Mouse (Mus musculus): ENCODE results near the gene Sema3b.

Gene Sema3b

DNA sequence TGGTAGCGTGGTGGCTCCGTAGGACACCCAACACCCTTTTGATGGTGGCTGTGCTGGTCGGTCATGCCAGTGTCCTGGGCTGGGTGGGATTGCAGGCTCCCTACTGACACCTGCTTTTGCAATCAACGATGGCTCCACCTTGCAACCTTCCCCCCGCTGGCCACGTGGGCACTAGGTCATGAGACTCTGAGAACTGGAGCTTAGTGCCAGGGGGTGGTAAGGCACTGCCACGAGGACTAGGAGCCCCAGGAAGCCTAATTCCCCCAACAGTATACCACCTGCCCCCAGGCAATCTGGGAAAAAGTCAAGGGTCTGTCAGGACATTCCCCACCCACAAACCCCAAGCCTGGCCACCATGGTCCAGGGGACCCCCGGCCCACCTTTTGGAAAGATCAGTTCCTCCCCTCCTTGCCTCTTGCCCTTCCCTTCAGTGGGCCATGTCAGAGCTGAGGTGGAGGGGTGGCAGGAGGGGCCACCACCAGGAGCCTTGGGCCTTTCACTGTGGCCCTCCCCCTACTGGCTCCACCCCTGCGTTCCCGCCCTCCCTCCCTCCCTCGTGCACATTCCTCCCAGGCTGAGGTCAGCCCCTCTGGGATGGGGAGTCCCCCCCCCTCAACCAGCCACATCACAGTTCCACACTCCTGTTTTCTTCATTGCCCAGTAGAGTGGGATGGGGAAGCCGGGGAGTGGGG, at the start of gene Sema3b:
Sema3b (minus strand) TSS at position 489 of the 692 bp plus-strand sequence.
- no peak for DNase-seq

DNA sequence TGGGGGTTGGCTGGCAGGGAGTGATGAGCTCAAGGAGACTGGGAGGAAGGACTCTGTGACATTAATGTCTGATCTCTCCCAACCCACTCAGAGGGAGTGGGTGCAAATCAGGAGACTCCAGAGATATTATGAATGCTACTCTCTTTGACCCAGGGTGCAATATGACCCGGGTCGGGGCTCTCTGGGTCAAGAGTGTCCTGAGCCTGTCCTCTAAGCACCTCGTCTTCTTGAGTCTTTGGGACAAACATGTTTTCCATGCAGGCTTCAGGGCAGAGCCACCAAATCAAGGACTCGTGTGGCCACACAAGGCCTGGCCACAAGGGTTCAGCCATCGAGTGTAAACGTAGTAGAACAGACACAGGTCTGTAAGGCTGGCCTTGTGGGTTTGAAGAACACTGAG, 49.1 kb upstream of the Sema3b start:
- DNase-seq = no peak

DNA sequence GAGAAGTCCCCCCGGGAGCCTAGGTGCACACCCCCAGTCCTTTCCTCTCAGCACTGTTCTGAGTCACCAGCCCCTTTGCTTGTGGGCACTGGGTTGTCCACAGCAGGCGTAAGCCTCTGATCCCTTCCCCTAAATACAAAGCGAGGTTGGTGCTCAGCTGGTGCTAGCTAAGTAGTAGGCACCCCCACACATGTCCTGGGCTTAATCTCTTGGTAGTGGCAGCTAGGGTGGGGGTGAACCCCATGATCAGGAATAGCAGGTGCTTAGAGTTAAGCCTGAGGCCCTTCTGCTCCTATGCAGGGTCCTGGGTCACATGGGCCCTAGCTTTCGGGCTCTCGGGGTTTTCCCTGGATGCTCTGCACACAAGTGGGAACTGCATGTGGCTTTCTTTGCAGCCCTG, 48.1 kb upstream of the Sema3b start:
- DNase-seq = no peak

GRCm38 (mm10) chr9:107654585-107654984, 45.6 kb upstream of the Sema3b start:
- no peak for DNase-seq

DNA sequence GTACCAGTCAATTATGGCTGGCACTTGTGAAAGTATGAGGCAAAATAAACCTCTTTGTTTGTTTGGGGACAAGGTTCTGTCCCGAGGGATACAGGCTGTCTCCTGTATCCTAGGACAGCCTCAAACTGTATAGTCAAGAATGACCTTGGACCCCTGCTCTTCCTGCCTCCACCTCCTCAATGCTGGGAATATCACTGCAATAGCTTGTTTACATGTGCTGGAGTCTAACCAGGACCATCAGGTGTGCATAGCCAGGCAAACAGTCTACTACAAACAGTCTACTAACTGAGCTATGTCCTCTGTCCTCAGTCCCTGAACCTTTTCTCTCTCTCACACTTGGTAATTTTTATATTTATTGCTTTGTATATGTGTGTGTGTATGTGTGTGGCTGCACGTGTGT, 44.4 kb upstream of the Sema3b start:
- DNase-seq = no peak

DNA sequence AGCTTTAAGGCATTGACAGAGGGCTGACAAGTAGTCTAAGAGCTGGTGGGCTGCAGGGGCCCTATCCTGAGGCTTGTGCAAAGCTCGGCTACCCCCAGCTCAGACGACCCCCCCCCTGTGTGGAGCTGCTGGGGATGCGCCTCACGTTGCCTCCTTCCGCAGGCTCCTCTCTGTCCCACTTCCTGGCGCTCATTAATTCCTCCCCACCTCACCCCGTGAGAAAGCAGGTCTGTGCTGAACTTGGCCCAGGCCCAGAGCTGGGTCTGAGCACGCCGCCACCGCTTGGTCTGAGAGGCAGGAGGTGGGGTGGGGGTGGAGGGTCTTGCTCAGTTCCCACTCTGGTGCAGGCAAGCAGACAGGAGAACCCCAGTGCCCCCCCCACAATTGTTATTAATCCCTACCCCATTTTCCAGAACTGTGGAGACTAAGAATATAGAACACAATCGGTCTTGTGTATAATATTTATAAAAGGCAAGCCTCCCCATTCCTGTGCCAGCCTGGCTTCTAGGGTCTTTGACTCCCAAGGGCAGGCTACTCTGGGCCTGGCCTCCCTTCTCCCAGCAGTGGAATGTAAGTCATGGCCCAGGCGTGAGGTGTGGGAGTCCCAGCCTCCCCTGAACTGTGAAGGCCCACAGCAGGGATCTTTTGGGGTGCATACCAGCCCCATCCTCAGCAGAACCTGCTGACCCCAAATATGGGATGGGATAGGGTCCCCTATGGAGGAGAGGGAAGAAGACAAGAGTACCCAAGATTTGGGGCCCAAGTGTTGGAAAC, 41.9 kb upstream of the Sema3b start:
- DNase-seq = no peak

DNA sequence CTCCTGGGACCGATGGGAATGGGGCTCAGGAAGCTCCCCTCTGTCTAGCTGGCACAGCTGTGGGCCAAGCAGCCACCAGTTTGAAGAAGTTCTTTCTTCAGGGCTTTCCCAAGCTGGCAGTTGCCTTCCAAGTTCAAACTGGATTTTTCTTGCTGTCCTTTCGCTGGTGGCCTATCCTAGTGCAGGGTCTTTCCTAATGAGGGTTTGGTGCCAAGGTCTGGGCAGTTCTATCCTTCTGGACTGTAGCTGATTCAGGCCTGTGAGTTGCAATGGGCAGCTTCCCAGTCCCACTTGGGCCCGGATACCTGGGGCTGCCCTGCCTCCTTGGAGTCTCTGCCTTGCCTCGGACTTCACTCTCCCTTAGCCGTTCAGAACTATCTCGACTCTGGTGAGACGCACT, 41.2 kb upstream of the Sema3b start:
- DNase-seq = peak; percentile 57

DNA sequence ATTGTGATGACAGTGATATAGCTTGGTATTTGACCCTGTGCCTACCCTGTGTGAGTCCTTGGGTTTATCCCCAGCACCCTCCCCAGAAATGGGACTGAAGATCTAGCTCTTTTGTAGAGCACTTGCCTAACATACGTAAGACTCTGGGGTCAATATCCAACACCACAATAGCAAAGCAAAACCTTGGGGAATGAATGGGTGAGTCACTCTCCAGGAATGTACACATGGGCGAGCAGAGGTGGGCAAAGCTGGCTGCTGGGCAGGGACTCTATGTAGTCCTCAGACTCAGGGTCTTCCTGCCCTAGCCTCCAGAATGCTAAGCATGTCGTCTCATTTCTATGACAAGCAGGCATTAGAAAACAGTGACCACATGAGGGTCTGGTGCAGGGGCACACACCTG, 39.7 kb upstream of the Sema3b start:
- no peak for DNase-seq

- DNase-seq = no peak
Observed at GRCm38 (mm10) chr9:107646975-107647374, 37.9 kb upstream of the Sema3b start.

GRCm38 (mm10) chr9:107645577-107645976, 36.5 kb upstream of the Sema3b start:
- no peak for DNase-seq

GRCm38 (mm10) chr9:107645153-107645510, 36.1 kb upstream of the Sema3b start:
- no peak for DNase-seq

DNA sequence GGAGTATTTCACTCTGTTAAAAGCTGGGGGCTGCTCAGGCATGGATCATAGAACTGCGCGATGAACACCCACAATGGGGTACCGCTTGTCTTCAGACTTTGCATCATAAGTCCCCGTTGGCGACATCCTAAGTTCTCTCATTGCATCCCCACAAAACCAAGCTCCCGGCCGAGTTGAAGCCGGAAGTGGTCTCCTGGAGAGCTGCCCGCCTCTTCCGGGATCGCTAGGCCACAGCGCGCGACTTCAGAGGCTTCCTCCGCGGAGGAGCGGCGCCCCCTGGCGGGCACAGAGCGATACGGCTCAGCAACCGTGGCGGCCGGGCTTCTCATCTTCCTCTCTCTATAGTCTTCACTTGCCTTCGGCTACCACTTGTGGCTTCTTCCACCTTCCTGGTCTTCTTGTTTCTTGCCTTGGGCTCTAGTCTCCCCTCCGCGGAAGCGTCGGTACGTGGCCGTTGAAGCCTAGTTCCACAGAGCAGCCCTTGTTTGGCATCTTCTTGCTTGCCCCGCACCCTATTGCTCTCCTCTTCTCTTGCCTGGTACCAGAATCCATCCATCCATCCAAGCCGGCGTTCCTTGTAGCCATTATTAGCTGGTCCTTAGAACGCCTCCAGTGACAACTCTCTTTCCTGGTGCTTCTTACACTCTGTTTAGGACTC, 35.6 kb upstream of the Sema3b start:
- DNase-seq = peak; percentile 87

DNA sequence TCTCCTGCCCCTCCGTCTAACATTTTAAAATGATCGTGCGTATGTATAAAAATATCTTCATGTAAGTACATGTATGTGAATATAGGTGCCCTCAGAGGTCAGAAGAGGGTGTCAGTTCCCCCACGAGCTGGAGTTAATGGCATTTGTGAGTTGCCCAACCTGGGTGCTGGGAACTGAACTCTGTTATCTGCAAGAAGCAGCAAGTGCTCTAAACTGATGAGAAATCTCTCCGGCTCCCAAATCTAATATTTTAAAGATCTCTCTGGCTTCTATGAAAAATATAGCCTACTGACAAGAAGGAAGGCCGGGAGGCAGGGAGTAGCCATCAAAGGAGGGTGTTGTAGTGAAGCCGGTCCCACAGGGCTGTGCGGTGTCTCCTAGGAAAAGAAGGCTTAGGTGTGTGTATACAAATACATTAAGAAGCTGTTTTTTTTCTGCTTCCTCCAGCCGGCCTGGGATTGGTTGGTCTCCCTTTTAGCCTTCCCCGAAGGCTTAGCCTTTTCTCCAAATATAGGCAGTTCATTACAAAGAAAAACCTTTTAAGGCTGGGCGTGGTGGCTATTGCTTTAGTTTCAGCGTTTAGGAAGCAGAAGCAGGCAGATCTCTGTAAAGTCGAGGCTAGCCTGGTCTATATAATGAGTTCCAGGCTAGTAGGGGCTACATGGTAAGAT, 34.6 kb upstream of the Sema3b start:
- DNase-seq = no peak

DNA sequence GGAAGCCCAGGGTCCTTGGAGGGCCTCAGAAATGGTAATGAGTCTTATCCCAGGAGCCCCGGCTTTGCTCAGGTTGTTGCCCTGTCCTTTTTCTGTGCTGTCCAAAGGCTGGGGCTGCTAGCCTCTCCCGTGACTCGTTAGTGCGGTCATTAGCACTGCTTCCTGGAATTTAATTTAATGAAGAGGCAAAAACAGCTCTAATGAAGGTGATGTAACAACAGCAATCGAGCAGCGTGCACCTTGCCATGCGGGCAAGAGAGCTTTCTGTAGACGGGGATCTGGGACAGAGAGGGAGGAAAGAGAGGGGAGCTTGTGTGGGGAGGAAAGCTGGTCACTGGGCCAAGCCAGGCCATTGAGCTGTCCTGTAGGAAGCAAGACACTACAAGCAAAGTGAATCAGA, 32.6 kb upstream of the Sema3b start:
- DNase-seq = no peak

DNA sequence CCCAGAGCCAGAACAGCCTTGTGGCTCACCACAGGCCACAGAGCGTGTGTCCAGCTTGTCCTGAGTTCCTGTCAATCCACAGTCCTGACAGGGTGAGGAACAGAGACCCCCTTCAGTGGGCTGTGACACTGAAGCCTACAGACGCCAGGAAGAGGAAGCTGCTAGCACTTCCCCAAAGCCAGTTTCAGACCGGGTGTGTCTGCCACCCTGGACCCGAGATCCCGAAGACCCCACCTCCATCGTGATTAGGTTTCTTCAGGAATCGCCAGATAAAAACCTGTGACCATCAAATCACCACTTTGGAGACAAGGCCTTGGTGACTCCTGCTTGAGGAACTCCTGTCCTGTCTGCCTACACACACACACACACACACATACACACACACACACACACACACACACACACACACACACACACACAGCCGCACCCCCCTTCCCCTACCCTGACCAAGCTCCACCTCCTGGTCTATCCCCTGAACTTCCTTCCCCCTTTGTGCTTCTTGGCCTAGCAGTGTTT, 31.3 kb upstream of the Sema3b start:
- peak; percentile 81 for DNase-seq

- DNase-seq = no peak
Observed at GRCm38 (mm10) chr9:107637070-107637469, 28.0 kb upstream of the Sema3b start.

DNA sequence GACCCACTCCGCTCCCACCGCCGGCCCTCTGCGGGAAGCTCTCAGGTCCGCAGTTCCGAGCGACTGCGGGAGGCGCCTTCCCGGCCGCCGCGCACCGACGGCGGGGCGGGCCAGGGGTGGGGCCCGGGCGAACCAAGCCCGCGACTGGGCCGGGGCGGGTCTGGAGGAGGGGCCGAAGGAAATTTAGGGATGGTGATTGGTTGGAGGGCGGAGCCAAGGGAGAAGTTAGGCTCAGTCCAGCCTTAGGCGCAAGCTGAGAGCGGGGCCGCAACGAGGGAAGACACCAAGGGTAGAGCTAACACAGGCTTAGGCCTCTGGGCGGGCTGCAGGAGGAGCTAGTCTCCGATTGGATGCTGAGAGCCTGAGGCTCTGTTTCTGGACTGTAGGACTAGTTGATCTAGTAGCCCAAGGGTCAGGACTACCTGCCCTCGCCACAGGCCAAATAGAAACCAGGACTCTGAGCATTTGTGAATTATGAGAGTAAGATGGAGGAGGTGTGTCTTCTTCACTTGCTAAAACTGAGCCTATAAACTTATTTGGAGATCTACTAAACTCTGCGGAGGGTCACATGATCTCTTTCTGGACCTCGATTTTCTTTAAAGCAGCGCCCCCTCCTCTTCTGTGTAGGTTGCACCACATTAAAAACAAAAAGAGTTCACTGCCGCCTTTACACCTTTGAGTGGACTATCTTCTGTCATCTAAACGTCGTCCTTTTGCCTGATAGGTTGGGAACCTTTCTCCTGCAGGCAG, 26.4 kb upstream of the Sema3b start, which contains the start of gene Gnai2:
Gnai2 (minus strand) TSS at position 89 of the 750 bp plus-strand sequence.
- DNase-seq = peak; percentile 96

GRCm38 (mm10) chr9:107634406-107635278, 25.6 kb upstream of the Sema3b start:
- no peak for DNase-seq

GRCm38 (mm10) chr9:107633661-107634405, 24.8 kb upstream of the Sema3b start:
- peak; percentile 47 for DNase-seq

GRCm38 (mm10) chr9:107633091-107633660, 24.1 kb upstream of the Sema3b start:
- DNase-seq = peak; percentile 86

All from layer of hippocampus, adult 9-11 months (tissue).